Mouse (Mus musculus): ENCODE results near the gene Snca. TPM values are rescaled to one million over a fixed set of nuclear protein-coding genes. Genes with fewer than 3 reads are reported as not detected.

Snca gene
- 1.4 and 4.4 TPM in 2 replicates for total RNA-seq (2015)
- 2.0 and 3.1 TPM in 2 replicates for total RNA-seq (2017)

GRCm38 (mm10) chr6:60829282-60829891, at the start of gene Snca:
TSS of gene Snca (minus strand) at chr6:60829855.
- no peak for ATAC-seq (replicated peaks; ENCODE audit: poor library complexity)

- no peak for ATAC-seq (replicated peaks; ENCODE audit: poor library complexity)
These were observed 40.5 kb upstream of the Snca start for GRCm38 (mm10) chr6:60870126-60870525.

- no peak for ATAC-seq (replicated peaks; ENCODE audit: poor library complexity)
These were observed 26.9 kb upstream of the Snca start for GRCm38 (mm10) chr6:60856599-60856998.

- ATAC-seq (replicated peaks; ENCODE audit: poor library complexity): no peak
These were observed 22.0 kb upstream of the Snca start for GRCm38 (mm10) chr6:60851690-60852089.

- peak; percentile 74 for ATAC-seq (replicated peaks; ENCODE audit: poor library complexity)
These were observed 1.0 kb downstream of the Snca start for GRCm38 (mm10) chr6:60828429-60829264.

- peak; percentile 86 for ATAC-seq (replicated peaks; ENCODE audit: poor library complexity)
These were observed 1.6 kb downstream of the Snca start for GRCm38 (mm10) chr6:60828047-60828428.

- ATAC-seq (replicated peaks; ENCODE audit: poor library complexity): 0 out of 2 replicates have a peak, but pooled peaks have one; percentile 15
These were observed 2.4 kb downstream of the Snca start for GRCm38 (mm10) chr6:60827290-60827689.

- no peak for ATAC-seq (replicated peaks; ENCODE audit: poor library complexity)
These were observed 10.4 kb downstream of the Snca start for GRCm38 (mm10) chr6:60819272-60819671.

- no peak for ATAC-seq (replicated peaks; ENCODE audit: poor library complexity)
These were observed 16.1 kb downstream of the Snca start for GRCm38 (mm10) chr6:60813516-60813915.

- ATAC-seq (replicated peaks; ENCODE audit: poor library complexity): no peak
These were observed 31.4 kb downstream of the Snca start for GRCm38 (mm10) chr6:60798266-60798665.

GRCm38 (mm10) chr6:60793659-60794365, 35.8 kb downstream of the Snca start:
- no peak for ATAC-seq (replicated peaks; ENCODE audit: poor library complexity)

- no peak for ATAC-seq (replicated peaks; ENCODE audit: poor library complexity)
These were observed 42.7 kb downstream of the Snca start for GRCm38 (mm10) chr6:60786955-60787354.

- ATAC-seq (replicated peaks; ENCODE audit: poor library complexity): no peak
These were observed 57.8 kb downstream of the Snca start for GRCm38 (mm10) chr6:60771899-60772298.

- no peak for ATAC-seq (replicated peaks; ENCODE audit: poor library complexity)
These were observed 64.0 kb downstream of the Snca start for GRCm38 (mm10) chr6:60765696-60766095.

GRCm38 (mm10) chr6:60762864-60763263, 66.8 kb downstream of the Snca start:
- no peak for ATAC-seq (replicated peaks; ENCODE audit: poor library complexity)

GRCm38 (mm10) chr6:60761710-60762109, 67.9 kb downstream of the Snca start:
- ATAC-seq (replicated peaks; ENCODE audit: poor library complexity): no peak

GRCm38 (mm10) chr6:60754975-60755374, 74.7 kb downstream of the Snca start:
- no peak for ATAC-seq (replicated peaks; ENCODE audit: poor library complexity)

GRCm38 (mm10) chr6:60745965-60746364, 83.7 kb downstream of the Snca start:
- no peak for ATAC-seq (replicated peaks; ENCODE audit: poor library complexity)

GRCm38 (mm10) chr6:60741427-60742071, 88.1 kb downstream of the Snca start:
- no peak for ATAC-seq (replicated peaks; ENCODE audit: poor library complexity)

- ATAC-seq (replicated peaks; ENCODE audit: poor library complexity): no peak
These were observed 89.9 kb downstream of the Snca start for GRCm38 (mm10) chr6:60739776-60740175.

- no peak for ATAC-seq (replicated peaks; ENCODE audit: poor library complexity)
These were observed 98.5 kb downstream of the Snca start for GRCm38 (mm10) chr6:60731164-60731563.
